Mouse (Mus musculus) stomach, postnatal 0 days (tissue): ENCODE data around the gene Dlgap1.

Experiments used
- CTCF ChIP-seq: IDR thresholded peaks from 2 replicates; pipeline ENCODE4 v1.5.1; 2016; ENCODE audit warnings: antibody characterized with exemption, low read depth, mild to moderate bottlenecking, moderate library complexity
- EP300 ChIP-seq: optimal IDR thresholded peaks from 2 replicates; pipeline ENCODE3; 2016; ENCODE audit warnings: antibody characterized with exemption

DNA sequence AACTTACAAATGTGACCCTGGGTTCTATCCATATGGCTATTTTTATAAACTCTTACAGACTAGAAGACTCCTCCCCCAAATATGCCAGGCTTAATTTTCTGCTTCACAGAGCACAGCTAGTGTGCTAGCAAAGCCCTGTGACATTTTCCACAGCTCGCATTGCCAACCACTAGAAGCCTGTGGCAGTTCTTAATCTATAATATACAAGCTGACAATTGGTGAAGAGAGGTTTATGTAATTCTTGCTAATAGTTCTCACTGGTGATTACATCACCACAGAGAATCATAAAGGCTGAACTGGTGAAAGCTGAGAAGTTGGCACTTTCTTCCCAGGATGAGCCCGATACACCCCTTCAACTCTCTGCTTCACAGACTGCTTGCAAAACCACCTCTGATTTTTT, 103.2 kb downstream of the Dlgap1 start:
- TF ChIP-seq CTCF (no peak), EP300 (no peak)
